In the genomic region with DNA sequence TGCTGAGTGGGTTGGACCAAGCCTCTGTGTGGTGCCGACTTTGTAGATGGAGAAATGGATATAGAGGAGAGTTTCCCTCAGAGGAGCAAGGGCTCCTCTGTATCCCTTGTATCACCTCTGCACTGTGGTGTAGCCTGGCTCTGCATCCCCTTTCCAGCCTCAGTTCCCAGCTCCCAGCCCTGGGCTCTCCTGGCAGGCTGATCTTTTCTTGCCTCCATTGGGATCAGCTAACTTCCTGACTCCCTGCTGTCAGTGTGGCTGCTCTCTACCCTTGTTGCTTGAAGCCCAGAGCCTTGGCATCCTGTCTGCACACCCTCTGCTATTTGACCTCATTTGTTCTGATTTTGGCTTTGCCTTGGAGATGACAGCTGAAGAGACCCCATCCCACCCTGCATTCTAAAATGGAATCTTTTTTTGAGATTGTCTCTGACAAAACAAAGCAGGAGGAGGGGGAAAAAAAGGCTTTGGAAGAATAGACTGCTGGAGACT, we compare ENCODE assay signal across 11 mouse cellular contexts. TPM values are rescaled to one million over a fixed set of nuclear protein-coding genes. Genes with fewer than 3 reads are reported as not detected.
A peak's percentile ranks its signal among the peaks of the same experiment; 100 is the strongest.
DNase-seq lines count a peak whose midpoint lies in the region; TF ChIP-seq lines count a peak whose summit lies in the region.
"Had no signal": no experiment of that assay in that cellular context is flagged by ENCODE, and none has a peak within 500 bp of the region (broad histone marks: within the 10 kb centered on the region; RNA-seq: fewer than 3 reads in every experiment).

A gene (plus strand): TSS at position 439 of the 489 bp plus-strand sequence.

- peaks cover 30% of the 10 kb centered on the region for H3K4me1 ChIP-seq in hindbrain, embryonic 10.5 days (replicated peaks)

- no peaks in the 10 kb centered on the region for H3K36me3 ChIP-seq in hindbrain, embryonic 10.5 days
- H3K36me3 ChIP-seq: limb, embryonic 12.5 days had no signal

- intact Hi-C loops in left cerebral cortex, postnatal 25 days (cut with DNase I) = no loop called here

- no peak for TF ChIP-seq CTCF in brain, embryonic 14.5 days (IDR thresholded peaks at IDR 0.05; ENCODE audit: borderline replicate concordance, extremely low read depth, insufficient read depth, insufficient read length)

- no peak for TF ChIP-seq POLR2A in brain, embryonic 14.5 days (IDR thresholded peaks at IDR 0.05; ENCODE audit: borderline replicate concordance, extremely low read depth, insufficient read depth, insufficient read length, poor library complexity, severe bottlenecking)

- peaks cover 14% of the 10 kb centered on the region for H3K27me3 ChIP-seq in hindbrain, embryonic 10.5 days (ENCODE audit: insufficient read depth, poor library complexity, severe bottlenecking)

- no peak within 1 kb of the TSS for H3K4me3 ChIP-seq in hindbrain, embryonic 10.5 days
- H3K4me3 ChIP-seq: limb, embryonic 12.5 days had no signal

- no peak within 1 kb of the TSS for H3K27ac ChIP-seq in hindbrain, embryonic 10.5 days
- H3K27ac ChIP-seq: limb, embryonic 12.5 days had no signal

- 74% methylated on average over 1 of the region's 1 CpGs for whole genome bisulfite sequencing in hindbrain, embryonic 10.5 days

- no peak for DNase-seq in brain, embryonic 14.5 days (ENCODE audit: low read depth)
- peak; percentile 87 for DNase-seq in cerebellum, adult 11-12 months
- no peak for DNase-seq in hindbrain, embryonic 10.5 days (ENCODE audit: low spot score)
- DNase-seq in left cerebral cortex, postnatal 25 days (ENCODE audit: low spot score in 2 of 2) = no peak
- DNase-seq in urinary bladder, postnatal 10 days (ENCODE audit: low spot score) = no peak
- no peak for DNase-seq in thymus, postnatal 10 days (ENCODE audit: low spot score in 2 of 2)
- no peak for DNase-seq in right cerebral cortex, postnatal 14 days
- DNase-seq: lung, postnatal 10 days; spleen, adult 18-20 months had no signal

- H3K9me3 ChIP-seq in hindbrain, embryonic 10.5 days = no peaks in the 10 kb centered on the region
- H3K9me3 ChIP-seq: limb, embryonic 12.5 days had no signal

RNA-seq across cellular contexts. Expression of the gene that starts here (rescaled TPM):
- 25.7 and 27.4 TPM in 2 replicates for polyA plus RNA-seq in brain, embryonic 14.5 days (2012; rRNA removed)
- 8.2 and 13.5 TPM in 2 replicates for polyA plus RNA-seq in hindbrain, embryonic 10.5 days (2016; fragmentation: Nextera tagmentation; extraction: Ambion mirVana)
- 10 to 100 TPM; 37.3 to 38.0 TPM for total RNA-seq in left cerebral cortex, postnatal 25 days (2021)
- polyA plus RNA-seq: activated CD4-positive, CD25-positive, alpha-beta regulatory T cell, adult 4 months had no signal
